Mouse (Mus musculus): ENCODE results near the gene Rfesd. TPM values are rescaled to one million over a fixed set of nuclear protein-coding genes. Genes with fewer than 3 reads are reported as not detected.

Gene Rfesd
- total RNA-seq (2017) = 9.8 and 22.3 TPM in 2 replicates

DNA sequence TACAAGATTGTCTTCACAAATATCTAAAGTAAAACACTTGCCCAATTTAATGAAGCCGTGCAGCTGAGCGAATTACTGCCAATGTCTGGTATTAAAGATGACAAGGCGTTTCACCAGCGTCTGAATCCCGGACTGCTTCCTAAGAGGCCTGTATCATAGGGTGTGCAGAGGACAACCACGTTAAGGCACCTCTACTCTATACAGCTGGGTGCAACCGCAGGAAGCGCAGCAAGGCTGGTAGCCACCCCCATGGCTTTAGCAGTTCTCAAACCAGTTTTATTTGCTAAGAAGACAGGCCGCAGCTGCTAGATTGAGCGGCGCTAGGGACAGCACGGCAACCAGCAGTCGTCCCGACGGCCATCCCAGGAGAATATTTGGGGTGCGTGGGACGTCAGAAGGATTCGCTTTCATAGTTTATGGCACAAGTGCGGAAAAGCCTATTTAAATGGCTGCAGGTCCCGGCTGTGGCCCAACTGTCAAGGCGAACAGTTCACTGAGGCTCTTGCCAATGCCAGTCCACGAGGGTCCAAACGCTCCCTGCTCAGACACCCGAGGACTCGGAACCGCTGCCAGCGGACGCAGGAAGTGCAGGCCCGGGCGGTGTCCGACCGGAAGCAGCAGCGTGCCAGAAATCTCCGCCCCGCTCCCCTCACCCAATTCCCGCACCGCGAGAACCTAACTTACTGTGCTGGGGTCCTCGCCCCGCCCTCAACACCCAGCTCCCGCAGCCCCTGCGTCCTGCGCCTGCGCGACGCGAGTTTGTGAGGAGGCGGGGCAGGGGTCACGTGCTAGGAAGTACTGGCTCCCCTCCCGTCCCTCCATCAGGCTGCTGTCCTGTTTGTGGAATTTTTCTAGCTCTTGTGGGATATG, at the start of gene Rfesd:
TSS of gene Rfesd (minus strand) at position 746 of the 870 bp plus-strand sequence.
- peak; percentile 91 to 95 for ATAC-seq (replicated peaks in 1 of 2; ENCODE audit: insufficient read depth in 1 of 2, low FRiP score in 2 of 2, low TSS enrichment in 1 of 2, low read depth in 1 of 2, poor library complexity in 2 of 2, severe bottlenecking in 2 of 2)

DNA sequence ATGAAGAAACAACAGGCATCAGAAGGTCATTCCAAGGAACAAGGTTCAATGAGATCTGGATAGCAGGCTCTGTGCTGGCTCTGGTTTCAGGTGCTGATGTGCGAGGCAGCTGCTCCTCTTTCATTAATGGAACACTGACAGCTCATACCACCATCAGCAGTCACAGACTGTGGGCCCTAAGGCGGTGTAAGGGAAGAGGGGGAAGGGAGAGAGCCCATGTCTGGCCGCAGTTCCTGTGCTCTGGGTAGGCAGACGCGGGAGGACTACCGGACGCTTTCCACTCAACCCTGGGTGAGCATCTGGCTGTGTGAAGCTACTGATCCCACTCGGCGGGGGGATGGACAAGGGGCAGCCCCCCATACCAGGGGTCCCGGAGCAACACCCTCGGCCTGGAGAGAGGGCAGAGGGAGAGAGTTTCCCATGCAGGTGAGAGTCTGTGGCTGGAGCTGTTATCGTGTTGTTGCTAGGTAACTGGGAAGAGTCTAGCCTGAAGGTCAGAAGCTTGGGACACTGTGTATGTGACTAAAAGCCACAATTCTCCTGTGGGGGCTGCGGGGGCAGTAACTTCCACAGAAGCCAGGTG, 45.9 kb upstream of the Rfesd start:
- no peak for ATAC-seq (replicated peaks in 1 of 2; ENCODE audit: insufficient read depth in 1 of 2, low FRiP score in 2 of 2, low TSS enrichment in 1 of 2, low read depth in 1 of 2, poor library complexity in 2 of 2, severe bottlenecking in 2 of 2)

GRCm38 (mm10) chr13:76063548-76063947, 45.0 kb upstream of the Rfesd start:
- ATAC-seq (replicated peaks in 1 of 2; ENCODE audit: insufficient read depth in 1 of 2, low FRiP score in 2 of 2, low TSS enrichment in 1 of 2, low read depth in 1 of 2, poor library complexity in 2 of 2, severe bottlenecking in 2 of 2) = no peak; a peak in 1 of 4 replicates

DNA sequence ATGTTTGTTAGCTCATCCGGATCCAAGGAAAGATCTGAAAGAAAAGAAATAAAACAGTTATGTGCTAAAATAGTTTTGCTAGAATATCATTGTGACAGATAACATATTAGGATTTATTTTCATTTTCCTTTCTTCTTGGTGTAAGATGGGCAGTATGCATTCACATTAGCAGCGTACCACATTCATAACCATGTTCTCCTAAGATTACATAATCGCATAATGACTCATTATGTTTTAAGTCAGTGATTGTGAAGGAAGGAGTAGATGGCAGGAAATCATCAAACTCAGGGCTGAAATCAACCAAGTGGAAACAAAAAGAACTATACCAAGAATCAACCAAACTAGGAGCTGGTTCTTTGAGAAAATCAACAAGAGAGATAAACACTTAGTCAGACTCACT, 44.0 kb upstream of the Rfesd start:
- no peak for ATAC-seq (replicated peaks in 1 of 2; ENCODE audit: insufficient read depth in 1 of 2, low FRiP score in 2 of 2, low TSS enrichment in 1 of 2, low read depth in 1 of 2, poor library complexity in 2 of 2, severe bottlenecking in 2 of 2)

- ATAC-seq (replicated peaks in 1 of 2; ENCODE audit: insufficient read depth in 1 of 2, low FRiP score in 2 of 2, low TSS enrichment in 1 of 2, low read depth in 1 of 2, poor library complexity in 2 of 2, severe bottlenecking in 2 of 2) = no peak
Observed at GRCm38 (mm10) chr13:76062126-76062525, 43.6 kb upstream of the Rfesd start.

- ATAC-seq (replicated peaks in 1 of 2; ENCODE audit: insufficient read depth in 1 of 2, low FRiP score in 2 of 2, low TSS enrichment in 1 of 2, low read depth in 1 of 2, poor library complexity in 2 of 2, severe bottlenecking in 2 of 2) = no peak
Observed at GRCm38 (mm10) chr13:76059591-76059990, 41.1 kb upstream of the Rfesd start.

DNA sequence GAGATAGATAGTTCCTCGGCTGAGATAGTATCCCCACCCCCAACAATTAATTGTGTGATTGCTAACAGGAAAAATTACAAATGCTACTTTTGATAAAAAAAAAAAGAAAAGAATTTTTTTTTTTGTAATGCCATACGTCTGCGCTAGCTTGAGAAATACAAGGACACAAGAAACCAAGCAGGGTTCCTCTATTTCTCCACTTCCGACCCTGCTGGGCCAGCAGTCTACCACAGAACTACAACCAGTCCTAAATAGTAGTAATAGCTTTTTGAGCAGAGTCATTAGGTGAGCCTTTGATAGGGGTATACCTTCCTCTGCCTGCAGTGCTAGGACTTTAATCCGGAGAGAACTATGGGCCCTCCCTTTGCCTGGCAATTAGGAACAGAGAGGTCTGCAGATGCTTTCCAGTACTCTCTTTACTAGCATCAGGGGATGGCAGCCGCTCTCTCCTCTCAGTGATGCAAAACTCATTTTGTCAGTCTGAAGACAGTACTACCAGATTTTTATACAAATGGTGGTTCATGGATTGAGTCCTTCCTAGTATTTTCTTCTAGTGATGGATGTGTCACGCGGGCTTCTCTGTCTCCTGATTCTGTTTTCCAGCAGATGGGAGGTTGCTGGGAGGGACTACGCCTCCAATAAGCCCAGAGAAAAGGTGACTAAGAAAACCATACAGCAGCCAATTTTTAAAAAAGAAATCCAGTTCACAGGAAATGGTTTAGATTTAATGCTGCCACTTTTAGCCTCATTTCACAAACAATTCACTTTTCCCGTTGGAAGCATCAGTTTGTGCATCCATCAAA, 38.9 kb upstream of the Rfesd start:
- ATAC-seq (replicated peaks in 1 of 2; ENCODE audit: insufficient read depth in 1 of 2, low FRiP score in 2 of 2, low TSS enrichment in 1 of 2, low read depth in 1 of 2, poor library complexity in 2 of 2, severe bottlenecking in 2 of 2) = peak in 1 of 2 experiments; percentile 51; a peak in 1 of 4 replicates

- no peak for ATAC-seq (replicated peaks in 1 of 2; ENCODE audit: insufficient read depth in 1 of 2, low FRiP score in 2 of 2, low TSS enrichment in 1 of 2, low read depth in 1 of 2, poor library complexity in 2 of 2, severe bottlenecking in 2 of 2)
Observed at GRCm38 (mm10) chr13:76056896-76057266, 38.4 kb upstream of the Rfesd start, which contains the start of gene Gpr150. Gene Gpr150, minus strand, starts transcription at chr13:76056996.

DNA sequence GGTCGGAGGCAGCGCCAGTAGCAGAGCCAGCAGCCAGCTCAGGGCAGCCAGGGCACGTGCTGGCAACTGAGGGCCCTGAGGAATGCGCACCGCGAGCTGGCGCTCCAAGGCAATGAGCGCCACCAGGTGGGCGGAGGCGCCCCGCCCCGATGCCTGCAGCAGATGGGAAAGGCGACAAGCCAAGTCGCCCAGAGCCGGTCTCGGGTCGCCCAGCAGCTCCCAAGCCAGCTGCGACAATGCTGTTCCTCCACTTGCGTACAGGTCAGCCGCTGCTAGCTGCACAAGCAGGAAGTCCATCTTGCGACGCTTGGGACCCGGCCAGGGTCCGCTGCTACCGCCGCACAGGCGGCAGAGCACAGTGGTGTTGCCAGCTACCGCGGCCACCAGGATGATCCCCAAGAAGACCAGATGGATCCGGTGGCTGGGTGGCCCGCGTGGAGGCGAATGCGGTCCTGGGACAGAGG, 37.8 kb upstream of the Rfesd start:
- ATAC-seq (replicated peaks in 1 of 2; ENCODE audit: insufficient read depth in 1 of 2, low FRiP score in 2 of 2, low TSS enrichment in 1 of 2, low read depth in 1 of 2, poor library complexity in 2 of 2, severe bottlenecking in 2 of 2) = peak; percentile 63 to 78

- ATAC-seq (replicated peaks in 1 of 2; ENCODE audit: insufficient read depth in 1 of 2, low FRiP score in 2 of 2, low TSS enrichment in 1 of 2, low read depth in 1 of 2, poor library complexity in 2 of 2, severe bottlenecking in 2 of 2) = peak; percentile 46 to 59
Observed at GRCm38 (mm10) chr13:76055391-76056232, 37.1 kb upstream of the Rfesd start.

DNA sequence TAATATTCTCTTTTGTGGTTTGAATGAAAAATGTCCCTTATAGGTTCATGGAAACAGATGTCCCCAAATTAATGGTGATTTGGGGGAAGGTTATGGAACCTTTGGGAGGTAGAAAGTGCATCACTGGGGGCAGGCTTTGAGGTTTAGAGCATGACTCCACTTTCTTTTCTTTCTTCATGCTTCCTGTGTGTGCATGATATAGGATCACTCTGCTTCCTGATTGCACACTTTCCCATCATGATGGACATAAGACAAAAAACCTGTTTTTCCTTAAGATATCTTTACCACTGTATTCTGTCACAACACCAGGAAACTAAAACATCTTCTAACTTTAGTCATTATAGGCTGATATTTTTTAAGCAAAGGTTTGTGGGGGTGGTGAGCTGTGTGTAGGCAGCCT, 26.5 kb upstream of the Rfesd start:
- no peak for ATAC-seq (replicated peaks in 1 of 2; ENCODE audit: insufficient read depth in 1 of 2, low FRiP score in 2 of 2, low TSS enrichment in 1 of 2, low read depth in 1 of 2, poor library complexity in 2 of 2, severe bottlenecking in 2 of 2)

DNA sequence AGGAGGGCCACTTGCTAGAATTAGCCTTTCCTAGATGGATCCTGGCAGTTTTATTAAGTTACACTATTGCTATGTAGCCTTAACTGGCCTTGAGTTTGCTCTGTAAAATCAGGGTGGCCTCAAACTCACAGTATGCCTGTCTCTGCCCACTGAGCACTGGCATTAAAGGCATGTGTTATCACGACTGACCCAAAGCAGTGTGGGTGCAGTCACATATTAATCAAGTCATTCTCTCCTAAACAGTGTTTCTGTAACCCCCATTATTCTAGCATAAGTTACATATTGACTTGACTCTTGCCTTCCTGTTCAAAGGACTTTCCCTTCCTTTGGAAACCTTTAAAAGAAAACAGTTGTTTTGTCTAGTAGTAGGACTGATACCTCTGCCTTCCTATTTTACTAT, 23.9 kb upstream of the Rfesd start:
- no peak for ATAC-seq (replicated peaks in 1 of 2; ENCODE audit: insufficient read depth in 1 of 2, low FRiP score in 2 of 2, low TSS enrichment in 1 of 2, low read depth in 1 of 2, poor library complexity in 2 of 2, severe bottlenecking in 2 of 2)

DNA sequence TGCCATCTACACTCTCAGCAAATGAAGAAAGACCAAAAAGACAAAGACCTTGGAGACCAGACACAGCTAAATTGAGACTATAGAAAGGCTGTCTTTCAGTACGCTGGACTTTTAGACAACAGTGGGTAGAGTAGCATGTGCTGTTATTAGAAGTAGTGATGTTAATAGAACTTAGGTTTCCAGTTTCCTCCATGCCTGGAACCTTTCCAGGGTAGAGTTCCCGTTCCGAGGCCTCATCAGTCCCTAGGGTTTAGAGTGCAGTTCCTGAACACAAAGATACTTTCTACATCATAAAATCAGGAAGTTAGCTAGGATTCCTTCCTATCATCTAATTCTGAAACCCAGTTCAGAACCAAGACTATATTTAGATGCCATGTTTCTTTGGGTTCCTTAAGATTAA, 6.1 kb upstream of the Rfesd start:
- ATAC-seq (replicated peaks in 1 of 2; ENCODE audit: insufficient read depth in 1 of 2, low FRiP score in 2 of 2, low TSS enrichment in 1 of 2, low read depth in 1 of 2, poor library complexity in 2 of 2, severe bottlenecking in 2 of 2) = no peak

GRCm38 (mm10) chr13:76021782-76022181, 3.3 kb upstream of the Rfesd start:
- ATAC-seq (replicated peaks in 1 of 2; ENCODE audit: insufficient read depth in 1 of 2, low FRiP score in 2 of 2, low TSS enrichment in 1 of 2, low read depth in 1 of 2, poor library complexity in 2 of 2, severe bottlenecking in 2 of 2) = 0 out of 4 replicates have a peak, but pooled peaks of 1 of the 2 experiments have one; percentile 8

DNA sequence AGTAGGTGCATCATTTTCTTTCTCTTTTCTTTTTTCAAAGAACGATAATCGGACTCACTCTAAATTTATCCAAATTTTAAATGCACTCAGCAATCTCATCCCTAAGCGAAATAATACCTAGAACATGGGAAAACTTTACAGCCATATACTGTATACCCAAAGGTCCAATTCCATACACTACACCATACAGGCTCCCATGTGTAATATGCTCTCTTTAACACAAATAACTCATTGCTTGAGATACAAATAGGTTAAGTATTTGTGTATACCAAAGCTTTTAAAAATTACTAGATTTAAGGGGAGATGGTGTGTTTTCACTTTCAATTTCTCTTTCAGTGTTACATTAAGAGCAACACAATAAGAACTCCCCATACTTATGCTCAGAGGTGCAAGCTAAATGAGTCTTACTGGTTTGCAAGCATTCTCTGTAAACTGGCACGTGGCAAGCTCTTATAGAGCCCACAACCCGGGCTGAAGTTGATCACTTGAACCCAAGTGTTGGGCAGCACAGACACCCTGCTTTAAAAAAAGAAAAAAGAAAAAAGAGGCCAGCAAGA, 403 bp upstream of the Rfesd start:
- peak in 1 of 2 experiments; percentile 11; a peak in 1 of 4 replicates for ATAC-seq (replicated peaks in 1 of 2; ENCODE audit: insufficient read depth in 1 of 2, low FRiP score in 2 of 2, low TSS enrichment in 1 of 2, low read depth in 1 of 2, poor library complexity in 2 of 2, severe bottlenecking in 2 of 2)

GRCm38 (mm10) chr13:76017465-76017864, 1.1 kb downstream of the Rfesd start:
- 0 out of 4 replicates have a peak, but pooled peaks of 1 of the 2 experiments have one; percentile 34 for ATAC-seq (replicated peaks in 1 of 2; ENCODE audit: insufficient read depth in 1 of 2, low FRiP score in 2 of 2, low TSS enrichment in 1 of 2, low read depth in 1 of 2, poor library complexity in 2 of 2, severe bottlenecking in 2 of 2)

GRCm38 (mm10) chr13:76014511-76014910, 4.0 kb downstream of the Rfesd start:
- ATAC-seq (replicated peaks in 1 of 2; ENCODE audit: insufficient read depth in 1 of 2, low FRiP score in 2 of 2, low TSS enrichment in 1 of 2, low read depth in 1 of 2, poor library complexity in 2 of 2, severe bottlenecking in 2 of 2) = no peak
